ENCODE assay signal across 11 mouse cellular contexts in genomic region chr11:63175302-63175701, GRCm38 (mm10). TPM values are rescaled to one million over a fixed set of nuclear protein-coding genes. Genes with fewer than 3 reads are reported as not detected.
DNase-seq lines count a peak whose midpoint lies in the region; ATAC-seq and TF ChIP-seq lines count a peak whose summit lies in the region.
"Had no signal": no experiment of that assay in that cellular context is flagged by ENCODE, and none has a peak within 500 bp of the region (broad histone marks: within the 10 kb centered on the region; RNA-seq: fewer than 3 reads in every experiment).

No protein-coding gene starts in this region.

- TF ChIP-seq CTCF in forebrain, postnatal 0 days (IDR thresholded peaks at IDR 0.05; ENCODE audit: low read depth) = peak; percentile 51

- H3K27me3 ChIP-seq in forebrain, postnatal 0 days (ENCODE audit: insufficient read depth, low read length) = no peaks in the 10 kb centered on the region
- 0 out of 2 replicates have a peak, but pooled peaks cover 6% of the 10 kb centered on the region for H3K27me3 ChIP-seq in forebrain, embryonic 10.5 days (ENCODE audit: poor library complexity, severe bottlenecking)
- no peaks in the 10 kb centered on the region for H3K27me3 ChIP-seq in midbrain, embryonic 14.5 days (ENCODE audit: control insufficient read depth, insufficient read depth, low read length)
- peaks cover 32% of the 10 kb centered on the region for H3K27me3 ChIP-seq in midbrain, embryonic 10.5 days (ENCODE audit: low read depth, poor library complexity, severe bottlenecking)
- peaks cover 7% of the 10 kb centered on the region; the same call in 1 of the 2 replicates for H3K27me3 ChIP-seq in embryonic facial prominence, embryonic 10.5 days (replicated peaks; ENCODE audit: low read depth, poor library complexity, severe bottlenecking)
- H3K27me3 ChIP-seq: kidney, embryonic 15.5 days; neural tube, embryonic 12.5 days had no signal

- H3K27ac ChIP-seq in forebrain, postnatal 0 days (ENCODE audit: low read depth, low read length) = no peak overlapping the region
- no peak overlapping the region for H3K27ac ChIP-seq in forebrain, embryonic 10.5 days
- H3K27ac ChIP-seq in midbrain, embryonic 14.5 days (replicated peaks; ENCODE audit: low read depth, low read length) = no peak overlapping the region
- no peak overlapping the region for H3K27ac ChIP-seq in midbrain, embryonic 10.5 days (replicated peaks)
- H3K27ac ChIP-seq in embryonic facial prominence, embryonic 10.5 days (replicated peaks) = no peak overlapping the region
- H3K27ac ChIP-seq: kidney, embryonic 15.5 days; neural tube, embryonic 12.5 days had no signal

- no peak overlapping the region for H3K4me3 ChIP-seq in forebrain, postnatal 0 days (ENCODE audit: low read depth, low read length)
- no peak overlapping the region for H3K4me3 ChIP-seq in forebrain, embryonic 10.5 days
- H3K4me3 ChIP-seq in midbrain, embryonic 14.5 days (replicated peaks; ENCODE audit: low read depth, low read length) = no peak overlapping the region
- no peak overlapping the region for H3K4me3 ChIP-seq in midbrain, embryonic 10.5 days
- H3K4me3 ChIP-seq in embryonic facial prominence, embryonic 10.5 days = no peak overlapping the region
- H3K4me3 ChIP-seq: kidney, embryonic 15.5 days; neural tube, embryonic 12.5 days had no signal

- no peak overlapping the region for H3K9ac ChIP-seq in forebrain, postnatal 0 days
- no peak overlapping the region for H3K9ac ChIP-seq in midbrain, embryonic 14.5 days (replicated peaks; ENCODE audit: low read length)
- H3K9ac ChIP-seq: kidney, embryonic 15.5 days; neural tube, embryonic 12.5 days had no signal

- no peak for DNase-seq in forebrain, postnatal 0 days
- DNase-seq in forebrain, embryonic 10.5 days (ENCODE audit: extremely low spot score, low spot score) = no peak
- DNase-seq in midbrain, embryonic 14.5 days = peak; percentile 28
- no peak for DNase-seq in midbrain, embryonic 10.5 days (ENCODE audit: low spot score)
- DNase-seq in embryonic facial prominence, embryonic 10.5 days (ENCODE audit: low spot score) = peak; percentile 17
- peak; percentile 17 for DNase-seq in retina, postnatal 1 day
- no peak for DNase-seq in right cerebral cortex, postnatal 10 days (ENCODE audit: low spot score in 2 of 2)
- DNase-seq in gastrocnemius, adult 8-10 months (ENCODE audit: low spot score in 2 of 2) = no peak

- no peak for ATAC-seq in forebrain, postnatal 0 days
- ATAC-seq in midbrain, embryonic 14.5 days (ENCODE audit: low FRiP score, low TSS enrichment) = no peak

- H3K4me2 ChIP-seq in forebrain, postnatal 0 days (ENCODE audit: low read depth) = no peak overlapping the region
- H3K4me2 ChIP-seq in midbrain, embryonic 14.5 days (ENCODE audit: low read length) = no peak overlapping the region
- H3K4me2 ChIP-seq: kidney, embryonic 15.5 days; neural tube, embryonic 12.5 days had no signal

- 44% methylated on average over 3 of the region's 3 CpGs for WGBS in forebrain, postnatal 0 days
- WGBS in forebrain, embryonic 10.5 days = 57% methylated on average over 3 of the region's 3 CpGs
- 43% methylated on average over 3 of the region's 3 CpGs for WGBS in midbrain, embryonic 14.5 days
- 47% methylated on average over 3 of the region's 3 CpGs for WGBS in midbrain, embryonic 10.5 days
- WGBS in embryonic facial prominence, embryonic 10.5 days = 43% methylated on average over 3 of the region's 3 CpGs

- no peaks in the 10 kb centered on the region for H3K4me1 ChIP-seq in forebrain, postnatal 0 days (ENCODE audit: insufficient read depth)
- peaks cover 2% of the 10 kb centered on the region; the same call in 1 of the 2 replicates for H3K4me1 ChIP-seq in forebrain, embryonic 10.5 days
- peaks cover under 1% of the 10 kb centered on the region for H3K4me1 ChIP-seq in midbrain, embryonic 14.5 days (ENCODE audit: control insufficient read depth, insufficient read depth, low read length)
- H3K4me1 ChIP-seq in midbrain, embryonic 10.5 days = peaks cover 8% of the 10 kb centered on the region
- no peaks in the 10 kb centered on the region; the same call in 1 of the 2 replicates for H3K4me1 ChIP-seq in embryonic facial prominence, embryonic 10.5 days
- H3K4me1 ChIP-seq: kidney, embryonic 15.5 days had no signal

- no peaks in the 10 kb centered on the region for H3K36me3 ChIP-seq in forebrain, postnatal 0 days (ENCODE audit: insufficient read depth)
- H3K36me3 ChIP-seq in forebrain, embryonic 10.5 days (replicated peaks) = no peaks in the 10 kb centered on the region
- no peaks in the 10 kb centered on the region for H3K36me3 ChIP-seq in midbrain, embryonic 14.5 days (ENCODE audit: control insufficient read depth, insufficient read depth, low read length)
- H3K36me3 ChIP-seq in midbrain, embryonic 10.5 days = no peaks in the 10 kb centered on the region
- no peaks in the 10 kb centered on the region for H3K36me3 ChIP-seq in embryonic facial prominence, embryonic 10.5 days (replicated peaks)
- H3K36me3 ChIP-seq: G1E; kidney, embryonic 15.5 days; neural tube, embryonic 12.5 days had no signal

- H3K9me3 ChIP-seq in forebrain, postnatal 0 days (ENCODE audit: low read length) = no peaks in the 10 kb centered on the region
- H3K9me3 ChIP-seq in forebrain, embryonic 10.5 days = no peaks in the 10 kb centered on the region
- no peaks in the 10 kb centered on the region for H3K9me3 ChIP-seq in midbrain, embryonic 14.5 days (ENCODE audit: control insufficient read depth, low read length)
- H3K9me3 ChIP-seq in midbrain, embryonic 10.5 days (replicated peaks) = no peaks in the 10 kb centered on the region
- no peaks in the 10 kb centered on the region for H3K9me3 ChIP-seq in embryonic facial prominence, embryonic 10.5 days
- H3K9me3 ChIP-seq: kidney, embryonic 15.5 days; neural tube, embryonic 12.5 days had no signal

RNA-seq across cellular contexts. Expression of gene Pmp22, which starts 46.5 kb away (rescaled TPM):
- 12.9 and 31.7 TPM in 2 replicates for total RNA-seq in forebrain, postnatal 0 days (2014; rRNA removed)
- 33.5 and 34.5 TPM in 2 replicates for polyA plus RNA-seq in forebrain, postnatal 0 days (2015; fragmentation: Nextera tagmentation; extraction: Ambion mirVana)
- polyA plus RNA-seq in forebrain, embryonic 10.5 days (2016; fragmentation: Nextera tagmentation; extraction: Ambion mirVana) = 12.9 and 15.6 TPM in 2 replicates
- polyA plus RNA-seq in midbrain, embryonic 14.5 days (2014; fragmentation: Nextera tagmentation; extraction: Ambion mirVana) = 15.7 and 26.4 TPM in 2 replicates
- 25.3 and 28.4 TPM in 2 replicates for polyA plus RNA-seq in midbrain, embryonic 10.5 days (2016; fragmentation: Nextera tagmentation; extraction: Ambion mirVana)
- polyA plus RNA-seq in embryonic facial prominence, embryonic 10.5 days (2016; fragmentation: Nextera tagmentation; extraction: Ambion mirVana) = 30.0 and 33.5 TPM in 2 replicates
- total RNA-seq in gastrocnemius, adult 8-10 months (2022) = 10 to 100 TPM; 12.7 to 25.4 (median 23.4) TPM
- polyA plus RNA-seq: G1E had no signal

Comparison
In these comparisons a context has a peak if more than half of its experiments do, and no peak if none do; other contexts are left out.
1. DNase-seq: peak in midbrain, embryonic 14.5 days (single experiment), embryonic facial prominence, embryonic 10.5 days (single experiment) and retina, postnatal 1 day (single experiment); none in forebrain, postnatal 0 days (single experiment), forebrain, embryonic 10.5 days (single experiment), midbrain, embryonic 10.5 days (single experiment), right cerebral cortex, postnatal 10 days (0 of 2) and gastrocnemius, adult 8-10 months (0 of 2).